Mouse (Mus musculus) C2C12 (cell line): ENCODE measurements around the gene Sec16a. TPM values are rescaled to one million over a fixed set of nuclear protein-coding genes. Genes with fewer than 3 reads are reported as not detected.

Experiments
- H3K27me3 ChIP-seq: one replicate; pipeline ENCODE4 v1.6.1; 2011; ENCODE audit not compliant: control insufficient read depth, insufficient read depth, insufficient read length
- H3K36me3 ChIP-seq: one replicate; pipeline ENCODE4 v1.6.1; 2011; ENCODE audit not compliant: control insufficient read depth, insufficient read depth
- H3K4me3 ChIP-seq: one replicate; pipeline ENCODE4 v1.5.1; 2011; ENCODE audit warnings: mild to moderate bottlenecking, control low read depth; ENCODE audit not compliant: poor library complexity, insufficient read depth, severe bottlenecking
- H3K79me2 ChIP-seq: one replicate; pipeline ENCODE4 v1.6.1; 2011; ENCODE audit not compliant: control insufficient read depth, insufficient read depth
- H3K79me3 ChIP-seq: one replicate; pipeline ENCODE4 v1.6.1; 2011; ENCODE audit warnings: low read depth, control low read depth
- H3ac ChIP-seq: one replicate; pipeline ENCODE3; 2011; ENCODE audit warnings: low read depth; ENCODE audit not compliant: control insufficient read depth, insufficient read length
- CEBPB ChIP-seq: IDR thresholded peaks from one replicate; pipeline ENCODE4 v1.6.1; 2011; ENCODE audit warnings: low read depth, mild to moderate bottlenecking, control low read depth, moderate library complexity
- CTCF ChIP-seq: IDR thresholded peaks from one replicate; pipeline ENCODE4 v1.5.1; 2011; ENCODE audit not compliant: control insufficient read depth, insufficient read depth, insufficient read length
- FOSL1 ChIP-seq: IDR thresholded peaks from one replicate; pipeline ENCODE4 v1.8.0; 2011; ENCODE audit warnings: mild to moderate bottlenecking, low read length; ENCODE audit not compliant: poor library complexity, insufficient read depth, severe bottlenecking
- MAX ChIP-seq: IDR thresholded peaks from one replicate; pipeline ENCODE4 v1.6.1; 2011; ENCODE audit warnings: mild to moderate bottlenecking, control low read depth
- MYOD1 ChIP-seq: IDR thresholded peaks from one replicate; pipeline ENCODE4 v1.6.1; 2011; ENCODE audit warnings: low read depth; ENCODE audit not compliant: control insufficient read depth, insufficient read length
- MYOG ChIP-seq: IDR thresholded peaks from one replicate; pipeline ENCODE4 v1.6.1; 2011; ENCODE audit not compliant: control insufficient read depth, insufficient read length; ENCODE audit errors: extremely low read depth
- USF1 ChIP-seq: IDR thresholded peaks from one replicate; pipeline ENCODE4 v1.6.1; 2011; ENCODE audit warnings: low read depth, mild to moderate bottlenecking, control low read depth, moderate library complexity
- polyA plus RNA-seq: library from polyadenylated mRNA; unstranded; fragments of >200 nt; fragmentation: generic; extraction: Trizol; gene quantifications from one replicate; pipeline ENCODE4 v1.2.1, GENCODE M21; 2012; ENCODE audit warnings: missing spikeins

The Sec16a gene
- polyA plus RNA-seq, 1 experiment, result 19.5 TPM

- TF ChIP-seq FOSL1 (no peak), MAX (no peak), CEBPB (no peak), CTCF (no peak), USF1 (no peak), MYOD1 (no peak), MYOG (no peak)
- peaks cover 8% of the 10 kb centered on the region for H3K79me2 ChIP-seq
- H3K27me3 ChIP-seq, result no peaks in the 10 kb centered on the region
- H3K4me3 ChIP-seq, result no peak overlapping the region
- H3ac ChIP-seq, result no peak overlapping the region
- peaks cover under 1% of the 10 kb centered on the region for H3K79me3 ChIP-seq
- peaks cover 51% of the 10 kb centered on the region for H3K36me3 ChIP-seq
These were observed 44.7 kb downstream of the Sec16a start for GRCm38 (mm10) chr2:26400296-26400695.

GRCm38 (mm10) chr2:26399647-26400046, 45.4 kb downstream of the Sec16a start:
- peaks cover 58% of the 10 kb centered on the region for H3K36me3 ChIP-seq
- no peaks in the 10 kb centered on the region for H3K79me3 ChIP-seq
- H3K4me3 ChIP-seq, result no peak overlapping the region
- no peak for TF ChIP-seq USF1
- TF ChIP-seq FOSL1, result no peak
- no peak for TF ChIP-seq MYOG
- TF ChIP-seq MYOD1, result no peak
- no peaks in the 10 kb centered on the region for H3K27me3 ChIP-seq
- H3ac ChIP-seq, result no peak overlapping the region
- peaks cover 2% of the 10 kb centered on the region for H3K79me2 ChIP-seq

- Histone ChIP-seq H3K79me3 (no peaks in the 10 kb centered on the region), H3ac (no peak overlapping the region), H3K4me3 (no peak overlapping the region), H3K27me3 (no peaks in the 10 kb centered on the region), H3K36me3 (peaks cover 64% of the 10 kb centered on the region), H3K79me2 (no peaks in the 10 kb centered on the region)
- TF ChIP-seq MYOG (no peak), FOSL1 (no peak), MAX (no peak)
These were observed 46.0 kb downstream of the Sec16a start for GRCm38 (mm10) chr2:26398978-26399377.

GRCm38 (mm10) chr2:26391617-26392016, 53.4 kb downstream of the Sec16a start:
- H3K79me2 ChIP-seq, result peaks cover 55% of the 10 kb centered on the region
- no peak overlapping the region for H3ac ChIP-seq
- H3K4me3 ChIP-seq, result no peak overlapping the region
- H3K79me3 ChIP-seq, result peaks cover 44% of the 10 kb centered on the region
- TF ChIP-seq MYOD1 (no peak), MYOG (no peak), CEBPB (no peak), MAX (no peak), USF1 (no peak), FOSL1 (no peak), CTCF (no peak)
- H3K27me3 ChIP-seq, result no peaks in the 10 kb centered on the region
- peaks cover 79% of the 10 kb centered on the region for H3K36me3 ChIP-seq

GRCm38 (mm10) chr2:26390954-26391353, 54.1 kb downstream of the Sec16a start:
- Histone ChIP-seq H3K36me3 (peaks cover 79% of the 10 kb centered on the region), H3ac (peak overlapping the region; percentile 1), H3K79me2 (peaks cover 59% of the 10 kb centered on the region), H3K4me3 (no peak overlapping the region), H3K79me3 (peaks cover 44% of the 10 kb centered on the region), H3K27me3 (no peaks in the 10 kb centered on the region)
- no peak for TF ChIP-seq CEBPB

GRCm38 (mm10) chr2:26389154-26389690, 55.8 kb downstream of the Sec16a start, which contains the start of the genes Entr1 and Pmpca:
Entr1 (minus strand) TSS chr2:26389316.
Pmpca (plus strand) TSS chr2:26389339.
- H3K4me3 ChIP-seq, result peak within 1 kb of the TSS; percentile 93
- H3K79me3 ChIP-seq, result peaks cover 44% of the 10 kb centered on the region
- H3ac ChIP-seq, result peak within 1 kb of the TSS; percentile 99
- H3K79me2 ChIP-seq, result peaks cover 66% of the 10 kb centered on the region
- no peak for TF ChIP-seq CTCF
- TF ChIP-seq MAX, result peak; percentile 77
- H3K27me3 ChIP-seq, result no peaks in the 10 kb centered on the region
- H3K36me3 ChIP-seq, result peaks cover 79% of the 10 kb centered on the region
